Mouse (Mus musculus) liver, postnatal 0 days (tissue): ENCODE results near the gene Cyp4x1.

Experiments
- CTCF ChIP-seq: sonication (generic); IDR thresholded peaks from 2 replicates; pipeline ENCODE4 v1.5.1; 2016; ENCODE audit warnings: antibody characterized with exemption, low read depth
- EP300 ChIP-seq: IDR thresholded peaks from 2 replicates; pipeline ENCODE4 v1.6.1; 2016; ENCODE audit warnings: antibody characterized with exemption, low read depth, mild to moderate bottlenecking

DNA sequence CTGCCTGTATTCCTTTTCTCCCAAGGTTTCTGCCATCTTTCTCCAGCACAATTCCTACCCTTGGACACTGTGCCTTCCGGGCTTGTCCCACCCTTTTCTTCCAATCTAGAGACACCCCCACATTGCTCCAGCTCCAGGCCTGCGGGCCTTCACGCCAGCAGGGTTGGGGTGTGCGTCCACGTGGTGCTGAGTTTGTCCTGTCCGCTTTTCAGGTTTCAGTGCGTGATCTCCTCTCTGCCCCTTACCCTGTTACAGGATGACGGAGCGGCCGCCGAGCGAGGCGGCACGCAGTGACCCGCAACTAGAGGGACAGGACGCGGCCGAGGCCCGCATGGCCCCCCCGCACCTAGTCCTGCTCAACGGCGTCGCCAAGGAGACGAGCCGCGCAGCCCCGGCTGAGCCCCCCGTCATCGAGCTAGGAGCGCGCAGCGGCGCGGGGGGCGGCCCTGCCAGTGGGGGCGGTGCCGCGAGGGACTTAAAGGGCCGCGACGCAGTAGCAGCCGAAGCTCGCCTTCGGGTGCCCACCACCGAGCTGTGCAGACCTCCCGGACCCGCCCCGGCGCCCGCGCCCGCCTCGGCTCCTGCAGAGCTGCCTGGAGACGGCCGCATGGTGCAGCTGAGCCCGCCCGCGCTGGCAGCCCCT is 71.1 kb downstream of the Cyp4x1 start:
- TF ChIP-seq CTCF (no peak), EP300 (no peak)
